Mouse (Mus musculus) ovary, postnatal 14 days (tissue): Measurements from ENCODE around the gene Lbh.

Experiments
- DNase-seq: peaks from one replicate; pipeline ENCODE4 v3.0.0; 2022; ENCODE audit warnings: low spot score

The Lbh gene

DNA sequence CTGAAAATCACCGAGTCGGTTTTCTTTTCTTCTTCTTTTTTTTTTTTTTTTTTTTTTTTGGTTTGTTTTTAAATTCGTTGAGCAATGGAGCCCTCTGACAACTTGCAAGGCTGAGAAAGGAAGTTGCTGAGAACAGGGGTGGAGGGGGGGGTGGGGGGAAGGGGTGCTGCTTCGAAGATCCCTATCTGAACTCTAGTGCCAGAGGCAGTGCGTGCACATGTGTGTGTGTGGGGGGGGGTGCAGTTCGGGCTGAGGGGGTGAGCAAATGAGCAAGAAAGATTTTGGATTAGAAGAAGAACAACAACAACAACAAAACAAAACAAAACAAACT, 21.4 kb downstream of the Lbh start:
- DNase-seq, result no peak

DNA sequence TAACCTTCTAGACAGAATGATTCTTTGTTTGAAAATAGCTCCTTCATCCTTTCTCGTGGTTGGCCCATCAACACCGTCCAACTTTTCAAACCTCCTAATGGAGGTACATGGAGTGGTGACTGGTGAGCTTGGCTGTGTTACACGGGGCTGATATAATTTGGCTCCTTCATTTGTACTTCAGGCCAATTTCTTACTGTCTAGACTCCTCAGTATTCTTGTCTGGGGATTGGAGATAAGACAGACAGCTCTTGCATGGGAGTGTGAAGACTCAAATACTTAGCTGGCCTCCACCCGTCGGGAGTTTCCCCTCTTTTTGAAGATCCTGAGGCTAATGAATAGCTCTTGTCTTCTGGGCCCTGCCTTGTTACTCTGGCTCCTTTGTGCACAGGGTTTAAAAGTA, 26.3 kb downstream of the Lbh start:
- DNase-seq, result no peak

DNA sequence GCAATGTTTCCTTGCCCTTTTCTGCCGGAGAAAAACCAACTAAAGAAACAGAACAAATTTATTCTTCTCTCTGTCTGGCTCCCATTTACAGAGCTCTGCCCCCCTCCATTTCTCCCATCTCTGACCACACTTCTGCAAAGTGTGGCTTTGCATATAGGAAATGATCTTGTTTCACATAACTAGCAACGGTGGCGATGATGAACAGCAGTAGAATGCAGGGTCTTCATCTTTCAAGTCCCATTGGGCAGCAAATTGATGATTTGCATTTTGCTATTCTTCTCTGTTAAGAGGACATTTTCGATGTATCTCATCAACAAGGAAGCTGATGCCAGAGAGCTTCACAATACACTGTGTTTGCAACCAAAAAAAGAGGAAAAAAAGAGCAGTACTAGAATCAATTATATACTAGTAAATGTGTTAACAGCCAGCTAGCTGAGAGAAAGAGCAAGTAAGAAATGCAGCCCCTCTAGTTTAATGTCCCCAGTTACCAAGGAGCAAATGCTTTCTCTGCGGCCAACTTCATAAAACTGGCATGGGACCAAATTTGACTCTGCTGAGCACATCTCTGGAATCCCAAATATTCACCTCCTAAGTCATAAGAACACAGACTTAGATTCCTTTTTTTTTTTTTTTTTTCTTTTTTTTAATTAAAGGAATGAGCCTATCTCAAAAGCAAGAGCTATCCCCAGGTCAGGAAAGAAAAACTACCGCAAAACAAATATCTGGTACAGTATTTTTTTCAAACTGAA, 29.2 kb downstream of the Lbh start:
- no peak for DNase-seq

DNA sequence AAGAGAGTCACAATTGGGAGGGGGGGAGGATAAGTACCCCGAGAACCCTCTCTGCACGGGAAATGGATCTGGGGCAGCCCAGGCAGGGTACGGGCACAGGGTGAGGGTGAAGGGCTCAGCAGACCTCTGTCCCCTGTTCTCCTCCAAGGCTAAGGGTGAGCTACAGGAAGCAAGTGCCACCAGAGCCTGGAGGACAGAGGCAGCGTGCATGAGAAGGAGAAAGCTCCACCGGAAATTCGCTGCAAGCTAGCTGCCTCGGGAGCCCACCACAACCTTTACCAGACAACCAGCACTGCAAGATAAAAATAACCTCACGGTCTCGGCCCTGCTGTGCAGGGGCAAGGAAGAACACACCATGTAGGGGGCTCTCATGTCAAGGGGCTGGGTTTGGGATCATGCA, 30.0 kb downstream of the Lbh start:
- DNase-seq, result no peak

DNA sequence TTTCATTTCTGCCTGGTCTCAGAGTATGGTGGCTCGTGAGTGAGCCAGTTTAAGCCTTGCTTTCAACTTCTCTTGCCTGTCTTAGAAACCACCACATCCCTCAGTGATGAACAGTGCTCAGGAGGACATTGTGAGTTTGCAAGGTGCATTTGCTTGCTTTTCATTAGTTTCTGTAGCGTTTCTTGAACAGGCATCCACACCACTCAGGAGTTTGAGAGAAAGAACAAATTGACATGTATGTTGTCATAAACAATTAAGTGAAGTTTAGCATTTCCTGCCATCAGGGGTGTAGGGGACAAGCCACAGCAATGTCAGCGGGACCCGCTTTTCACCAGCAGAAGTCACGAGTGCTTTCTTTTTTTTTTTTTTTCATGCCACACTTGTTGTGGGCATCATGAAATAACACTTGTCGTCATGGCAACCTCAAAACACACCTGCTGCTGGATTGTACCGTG, 31.2 kb downstream of the Lbh start:
- DNase-seq, result no peak

DNA sequence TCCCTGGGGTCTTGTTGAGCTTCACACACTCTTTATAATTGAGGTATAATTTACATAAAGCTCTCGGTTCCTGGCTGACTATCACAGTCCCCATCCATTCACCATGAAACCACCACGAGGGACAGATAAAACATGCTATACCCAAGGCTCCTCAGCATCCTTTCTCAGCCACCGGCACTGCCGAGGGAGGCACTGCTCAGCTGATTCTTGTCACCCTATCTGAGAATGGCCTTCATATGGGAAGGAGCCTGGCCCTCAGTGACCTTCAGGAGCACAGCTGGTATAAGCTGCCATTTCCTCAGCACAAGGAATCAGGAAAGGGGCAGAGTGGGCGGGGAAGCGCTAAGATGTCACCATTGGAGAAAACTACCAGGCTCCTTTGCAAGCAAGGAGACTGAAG, 33.2 kb downstream of the Lbh start:
- DNase-seq, result no peak

DNA sequence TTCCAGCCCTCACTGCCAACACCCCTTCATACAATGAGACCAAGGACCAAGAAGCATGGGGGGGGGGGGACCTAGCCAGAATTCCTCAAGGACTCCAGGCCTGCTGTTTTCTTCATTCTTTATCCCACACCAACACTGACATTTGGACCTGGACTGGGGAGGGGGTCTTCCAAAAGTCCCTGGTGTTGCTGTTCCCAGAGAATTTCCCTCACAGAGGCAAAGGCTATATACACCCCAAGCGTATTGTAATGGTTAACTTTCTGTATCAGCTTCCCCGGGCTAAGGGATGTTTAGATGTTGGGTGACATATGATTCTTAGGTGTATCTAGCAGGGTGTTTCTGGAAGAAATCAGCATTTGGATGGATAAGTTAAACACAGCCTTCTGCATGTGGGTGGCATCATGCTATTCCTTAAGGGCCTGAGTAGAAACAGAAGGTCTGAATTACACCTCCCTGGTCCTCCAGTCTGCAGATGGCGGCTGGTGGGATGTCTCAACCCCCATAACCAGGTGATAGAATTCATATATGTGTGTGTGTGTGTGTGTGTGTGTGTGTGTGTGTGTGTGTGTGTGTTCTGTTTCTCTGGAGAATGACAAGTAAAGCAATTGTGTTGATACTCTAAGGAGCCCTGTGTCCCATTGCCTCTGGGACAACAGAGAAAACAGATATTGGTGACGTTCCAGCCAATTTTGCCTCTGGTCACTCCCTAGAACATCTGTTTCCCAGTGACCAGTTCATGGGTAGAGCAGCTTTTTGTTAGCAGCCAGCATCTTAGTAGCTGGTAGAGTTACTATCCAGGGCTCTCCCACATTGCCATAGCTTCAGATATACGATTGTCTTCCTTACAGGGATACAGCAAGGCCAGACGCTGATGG, 35.9 kb downstream of the Lbh start:
- DNase-seq, result no peak

DNA sequence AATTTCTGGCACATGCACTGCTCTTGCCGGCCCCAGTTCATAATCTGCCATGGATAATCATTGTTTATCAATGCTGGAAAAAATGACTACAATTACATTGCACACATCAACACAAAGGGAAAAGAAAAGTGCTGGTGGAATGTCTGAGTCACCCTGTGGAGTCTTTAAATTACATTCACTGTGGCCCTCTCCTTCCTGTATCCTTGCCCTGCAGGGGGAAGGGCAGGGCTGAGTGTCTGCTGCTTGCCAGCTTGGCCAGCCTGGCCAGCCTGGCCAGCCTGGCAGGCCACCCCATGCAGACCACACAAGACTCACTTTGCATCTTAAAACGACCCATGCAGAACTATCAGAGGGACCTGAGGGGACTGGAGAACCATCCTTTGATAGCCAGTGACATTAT, 37.4 kb downstream of the Lbh start:
- DNase-seq, result no peak

DNA sequence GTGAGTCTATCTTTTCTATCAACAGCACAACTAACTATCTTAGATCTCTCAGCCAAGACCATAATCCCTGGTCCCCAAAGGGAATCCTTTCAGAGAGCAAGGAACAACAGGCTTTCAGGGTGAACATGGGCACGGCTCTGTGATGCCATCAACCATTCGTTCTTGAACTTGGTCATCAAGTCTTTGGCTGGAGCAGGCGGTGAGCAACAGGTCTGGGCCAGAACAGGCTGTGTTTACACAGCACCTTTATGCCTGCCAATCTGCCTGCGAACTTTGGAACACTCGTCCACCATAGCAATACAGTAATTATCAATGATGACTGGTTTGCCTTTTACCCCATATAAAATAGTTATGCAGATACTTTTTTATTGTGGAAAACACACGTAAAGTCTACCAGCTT, 38.9 kb downstream of the Lbh start:
- DNase-seq, result no peak

DNA sequence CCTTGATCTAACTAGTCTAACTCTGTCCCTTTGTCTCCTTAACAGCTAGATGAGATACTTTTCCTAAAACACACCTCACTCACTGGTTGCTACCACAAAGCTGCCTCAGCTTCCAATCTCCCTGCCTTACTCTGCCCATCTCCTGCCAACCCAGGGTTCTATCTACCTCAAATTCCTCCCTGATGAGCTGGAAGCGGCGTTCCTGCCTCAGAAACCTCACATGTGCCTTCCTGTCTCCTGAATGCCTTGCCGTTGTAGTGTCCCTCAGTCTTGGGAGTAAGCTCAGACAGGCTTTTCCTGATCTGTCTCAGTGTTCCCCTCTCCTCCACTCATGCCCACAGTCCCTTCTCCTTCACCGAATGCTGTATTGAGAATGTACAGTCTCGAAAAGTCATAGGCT, 40.8 kb downstream of the Lbh start:
- DNase-seq, result no peak

DNA sequence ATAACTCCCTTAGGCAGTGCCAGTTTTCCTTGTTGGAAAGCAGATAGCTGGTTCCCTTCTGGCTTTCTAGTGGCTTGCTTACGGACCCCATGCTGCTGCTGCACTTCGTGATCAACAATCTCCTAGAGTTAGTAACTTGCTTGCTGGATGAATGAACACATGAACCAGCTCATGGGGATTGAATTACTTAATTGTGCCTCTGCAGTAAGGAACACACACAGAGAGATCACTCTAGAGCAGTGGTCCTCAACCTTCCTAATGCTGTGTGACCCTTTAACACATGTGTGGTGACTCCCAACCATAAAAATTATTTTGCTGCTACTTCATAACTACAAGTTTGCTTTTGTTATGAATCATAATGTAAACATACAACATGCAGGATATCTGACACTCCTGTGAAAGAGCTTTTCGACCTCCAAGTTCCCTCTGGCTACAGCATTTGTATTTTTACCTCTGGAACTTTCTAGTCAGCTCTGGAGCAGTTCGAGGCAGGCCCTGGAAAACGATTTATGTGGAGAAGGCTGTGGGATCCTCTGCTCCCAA, 41.5 kb downstream of the Lbh start:
- DNase-seq, result no peak

DNA sequence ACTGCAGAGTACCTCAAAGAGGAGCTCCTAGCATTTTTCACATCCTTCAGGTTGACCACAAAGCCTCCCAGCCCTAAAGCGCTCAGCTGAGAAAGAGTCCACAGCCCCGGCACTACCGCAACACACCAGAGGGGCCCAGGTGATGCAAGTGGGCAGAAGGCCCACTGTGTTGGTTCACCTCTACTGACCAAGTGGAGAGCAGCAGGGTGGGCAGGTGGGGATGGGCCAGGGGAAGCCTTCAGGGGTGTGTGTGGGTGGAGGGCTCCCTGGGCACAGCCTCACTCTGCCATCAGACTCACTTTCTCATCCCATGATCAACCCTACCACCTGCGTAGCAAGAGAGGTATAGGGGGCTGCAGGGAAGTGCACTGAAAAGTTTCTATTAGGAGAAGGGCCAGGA, 42.1 kb downstream of the Lbh start:
- no peak for DNase-seq

DNA sequence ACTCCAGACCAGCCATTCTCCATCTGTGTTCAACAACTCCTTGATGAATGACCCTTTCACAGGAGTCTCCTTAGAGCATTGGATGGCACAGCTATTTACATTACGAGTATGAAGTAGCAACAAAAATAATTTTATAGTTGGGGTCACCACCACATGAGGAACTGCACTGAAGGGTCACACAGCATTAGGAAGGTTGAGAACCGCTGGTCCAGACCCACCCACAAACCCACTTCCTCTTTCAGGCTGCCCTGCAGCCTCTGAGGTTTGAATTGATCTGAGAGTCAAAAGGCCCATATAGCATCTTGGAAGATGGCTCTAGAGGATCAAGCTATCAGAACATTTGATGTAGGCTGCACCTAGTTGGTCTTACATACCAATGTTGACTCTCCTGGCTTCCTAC, 42.8 kb downstream of the Lbh start:
- no peak for DNase-seq

DNA sequence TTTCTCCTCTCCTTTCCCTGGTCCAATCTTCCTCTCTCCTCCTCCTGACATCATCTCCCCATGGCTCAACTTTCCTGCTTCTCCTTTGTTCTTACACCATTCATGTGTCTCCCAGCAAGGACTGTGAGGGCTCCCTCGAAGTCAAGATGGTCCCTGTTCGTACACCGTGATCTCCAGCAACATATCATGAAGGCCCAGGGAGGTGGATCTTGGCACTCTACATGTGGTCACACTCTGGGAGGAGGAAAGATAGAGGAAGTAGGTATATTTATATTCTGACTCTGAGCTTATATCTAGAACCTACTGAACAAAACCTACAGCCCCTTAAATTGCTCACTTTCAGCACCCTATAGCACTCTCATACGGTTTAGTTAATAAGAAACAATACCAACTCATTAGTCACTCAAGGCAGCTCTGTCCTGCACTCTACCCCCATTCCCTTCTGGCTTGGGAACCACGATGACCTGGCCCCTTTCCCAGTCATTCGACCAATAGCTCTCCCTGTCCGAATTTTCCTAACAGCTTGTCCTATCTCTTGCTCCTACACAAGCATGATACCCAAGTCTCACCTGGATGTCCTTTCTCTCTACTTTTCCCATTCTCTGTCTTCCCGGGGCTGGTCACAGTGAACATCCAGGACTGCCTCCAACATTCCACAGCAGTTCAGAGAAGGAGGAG, 44.0 kb downstream of the Lbh start:
- DNase-seq, result no peak

DNA sequence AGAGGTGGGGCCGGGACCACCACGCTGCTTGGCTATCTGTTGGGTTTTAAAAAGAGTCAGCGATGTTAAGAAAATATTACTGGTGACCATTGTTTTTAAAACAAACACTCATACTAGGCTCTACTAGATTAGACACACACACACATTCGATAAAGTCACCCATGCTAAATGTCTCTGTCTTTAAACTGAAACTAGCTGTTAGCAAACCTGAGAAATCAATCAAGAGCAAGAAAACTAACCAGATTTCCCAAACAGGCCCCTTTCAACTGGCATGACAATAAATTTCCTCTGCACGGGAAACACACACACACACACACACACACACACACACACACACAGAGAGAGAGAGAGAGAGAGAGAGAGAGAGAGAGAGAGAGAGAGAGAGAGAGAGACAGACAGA, 47.6 kb downstream of the Lbh start:
- DNase-seq, result no peak

DNA sequence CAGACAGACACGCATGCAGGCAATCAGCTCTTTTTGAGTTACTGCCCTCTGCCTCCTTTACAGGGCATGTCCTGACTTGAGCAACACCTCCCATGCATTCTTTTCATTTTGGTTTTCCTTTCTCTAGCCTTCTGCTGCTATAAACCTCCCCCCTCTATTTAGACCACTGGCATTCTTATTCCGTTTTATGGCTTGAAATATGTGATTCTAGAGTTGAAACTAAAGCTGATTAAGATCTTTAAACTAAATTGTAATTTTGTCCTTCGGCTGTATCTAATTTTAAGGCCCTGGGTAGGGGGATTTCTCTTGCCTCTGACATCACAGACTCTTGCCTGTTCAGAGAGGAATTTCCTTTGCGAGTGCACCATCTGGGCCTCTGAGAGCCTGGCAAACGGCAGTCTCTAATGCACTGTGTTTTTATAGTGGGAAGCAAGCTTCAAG, 48.0 kb downstream of the Lbh start:
- DNase-seq, result no peak

DNA sequence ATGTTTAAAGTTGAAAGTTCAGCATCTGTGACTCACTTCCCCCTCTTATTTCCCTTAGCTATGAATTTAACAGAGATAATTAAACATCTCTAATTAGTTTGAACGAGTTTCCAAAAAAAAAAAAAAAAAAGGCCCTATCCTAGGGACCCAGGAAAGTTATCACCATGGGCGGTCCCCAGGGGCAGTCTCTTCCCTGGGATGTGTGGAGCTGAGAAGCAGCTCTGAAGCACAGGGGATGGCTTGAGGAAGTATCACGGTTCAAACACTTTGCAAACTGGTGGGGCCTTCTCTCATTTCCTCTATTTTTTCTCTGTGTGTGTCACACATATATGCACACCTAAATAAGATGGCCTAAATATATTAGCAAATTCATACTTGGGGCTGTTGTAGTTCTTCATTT, 48.8 kb downstream of the Lbh start:
- DNase-seq, result no peak

DNA sequence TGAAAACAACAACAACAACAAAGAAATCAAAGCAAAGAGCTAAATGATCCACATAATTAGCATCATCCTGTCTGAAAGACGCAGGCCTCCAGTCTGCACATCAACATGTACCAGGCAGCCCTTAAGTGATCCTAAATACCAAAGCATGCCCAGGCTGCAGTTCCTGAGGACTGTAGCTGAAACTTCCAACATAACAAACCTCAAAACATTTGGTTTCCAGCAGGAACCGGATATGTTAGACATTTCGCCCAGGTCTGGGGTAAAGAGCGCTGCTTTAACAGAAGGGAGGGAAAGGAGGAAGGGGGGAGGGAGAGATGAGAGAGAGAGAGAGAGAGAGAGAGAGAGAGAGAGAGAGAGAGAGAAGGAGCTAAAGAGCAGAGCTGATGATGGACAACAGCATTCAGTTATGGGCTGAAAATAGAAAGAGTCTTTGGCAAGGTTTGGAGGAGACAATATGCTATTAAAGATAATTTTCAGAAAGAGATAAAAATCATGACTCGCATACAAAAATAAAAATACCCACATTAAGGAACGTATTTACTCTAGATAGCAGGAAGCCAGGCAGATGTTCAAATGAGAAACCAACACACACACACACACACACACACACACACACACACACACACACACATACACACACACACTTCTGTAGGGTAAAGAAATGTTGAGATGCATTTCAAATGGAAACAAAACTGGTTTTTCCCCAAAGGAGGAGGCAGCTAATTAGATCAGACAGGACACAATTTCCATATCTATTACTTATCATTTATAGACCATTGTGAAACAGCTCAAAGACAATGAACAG, 49.5 kb downstream of the Lbh start:
- DNase-seq, result no peak

DNA sequence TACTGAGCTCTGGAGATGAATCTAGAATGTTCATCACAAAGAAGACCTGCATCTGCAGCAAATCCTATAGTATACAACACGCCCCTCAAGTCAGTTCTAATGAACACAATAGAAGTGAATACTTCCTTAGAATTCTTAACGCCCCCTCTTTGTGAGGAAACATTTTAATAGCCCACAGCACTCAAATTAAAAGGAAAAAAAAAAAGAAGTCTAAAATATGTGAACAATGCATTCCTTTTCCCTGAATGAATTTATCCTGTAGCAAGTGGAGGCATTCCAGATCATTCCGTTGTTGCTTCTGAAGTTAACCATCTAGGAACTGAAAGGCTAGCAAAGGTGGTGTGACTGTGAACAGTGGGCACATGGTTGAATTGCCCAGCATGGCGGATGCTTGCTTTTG, 50.6 kb downstream of the Lbh start:
- no peak for DNase-seq

DNA sequence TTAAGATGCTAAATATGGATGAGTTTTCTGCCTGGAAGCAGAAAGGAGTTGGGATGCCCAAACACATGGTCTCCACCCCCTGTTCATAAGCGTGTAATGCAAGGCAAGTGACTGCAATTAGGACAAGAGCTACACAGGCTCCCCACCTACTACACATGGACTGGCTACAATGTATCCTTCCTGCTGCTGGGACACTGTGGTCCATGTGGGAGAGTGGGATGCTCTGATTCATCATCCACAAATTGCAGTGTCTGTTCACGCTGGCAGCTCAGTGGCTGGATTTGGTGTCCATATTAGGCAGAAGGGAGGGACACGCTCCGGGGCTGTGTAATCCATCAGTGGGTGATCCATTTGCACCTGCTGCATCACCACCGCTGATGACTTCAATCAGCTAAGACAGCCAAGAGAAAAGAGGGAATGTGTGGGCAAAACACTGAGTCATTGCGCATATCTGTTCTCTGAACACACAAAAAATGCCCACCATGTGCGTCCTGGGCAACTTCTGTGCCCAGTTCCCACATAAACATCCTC, 52.6 kb downstream of the Lbh start:
- DNase-seq, result no peak

DNA sequence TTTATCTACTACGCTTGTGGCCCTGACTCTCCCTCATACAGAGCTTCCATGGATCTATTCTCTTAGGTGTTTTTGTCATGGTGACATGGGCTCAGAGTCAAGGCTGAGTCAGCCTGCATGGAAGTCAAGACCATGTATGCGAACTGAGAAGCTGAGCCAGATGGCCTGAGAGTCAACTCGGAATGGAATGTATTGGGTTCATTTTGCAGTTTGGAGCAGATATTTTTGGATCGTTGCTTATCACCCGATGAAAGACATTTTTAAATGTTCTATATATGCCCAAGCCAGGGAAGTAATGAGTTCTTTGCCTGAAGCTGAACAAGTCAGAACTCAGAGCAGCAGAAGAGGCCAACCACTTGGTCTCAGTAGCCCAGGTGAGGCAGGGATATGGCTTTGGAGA, 54.9 kb downstream of the Lbh start:
- DNase-seq, result no peak
